Mouse (Mus musculus): Measurements from ENCODE around the gene Ly75.

- TF ChIP-seq CTCF (IDR thresholded peaks at IDR 0.05; ENCODE audit: low read depth) (no peak), EP300 (IDR thresholded peaks at IDR 0.05; ENCODE audit: low read depth) (no peak)
Observed at GRCm38 (mm10) chr2:60393786-60394185, 10.7 kb upstream of the Ly75 start.
